Comparison of ENCODE assay signal across 8 mouse cellular contexts in the genomic region with DNA sequence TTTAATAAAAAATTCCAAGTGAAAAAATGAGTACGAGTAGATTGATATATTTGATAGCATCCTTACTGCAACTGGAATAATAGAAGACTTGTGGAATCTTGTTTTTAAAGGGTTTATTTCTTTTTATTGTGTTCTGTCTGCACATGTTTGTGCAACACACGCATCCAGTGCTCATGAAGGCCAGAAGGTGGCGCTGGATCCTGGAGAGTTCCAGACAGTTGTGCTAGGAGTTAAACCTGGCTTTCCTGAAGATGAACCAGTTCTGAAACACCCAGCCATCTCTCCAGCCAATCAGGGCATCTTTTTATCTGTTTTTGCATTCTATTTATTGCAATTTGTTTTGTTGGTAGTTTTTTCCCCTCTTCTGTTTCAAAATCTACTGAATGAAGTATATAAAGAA. TPM values are rescaled to one million over a fixed set of nuclear protein-coding genes. Genes with fewer than 3 reads are reported as not detected.
A peak's percentile ranks its signal among the peaks of the same experiment; 100 is the strongest.
DNase-seq lines count a peak whose midpoint lies in the region; ATAC-seq and TF ChIP-seq lines count a peak whose summit lies in the region.

No protein-coding gene starts in this region.

- peaks cover 17% of the 10 kb centered on the region for H3K4me1 ChIP-seq in G1E (ENCODE audit: insufficient read depth, low read depth, low read length)

- no peaks in the 10 kb centered on the region for H3K27me3 ChIP-seq in G1E (ENCODE audit: insufficient read depth, low read length)

- DNase-seq in left cerebral cortex, adult 18-20 months (ENCODE audit: low spot score in 2 of 2) = peak; percentile 36 to 56
- no peak for DNase-seq in left cerebral cortex, adult 8-10 months (ENCODE audit: low spot score in 2 of 2)
- no peak for DNase-seq in G1E (ENCODE audit: low spot score)
- peak; percentile 65 for DNase-seq in brain, embryonic 14.5 days (ENCODE audit: low read depth)
- peak; percentile 17 to 38 for DNase-seq in frontal cortex, postnatal 25 days (ENCODE audit: low spot score in 2 of 2)
- DNase-seq in left cerebral cortex, postnatal 4 days = peak; percentile 63
- DNase-seq in retina, adult 2 months (ENCODE audit: low read depth, low spot score) = peak; percentile 18
- no peak for DNase-seq in yolk sac, embryonic 10.5 days (ENCODE audit: low spot score)

- no peak overlapping the region for H3K4me3 ChIP-seq in G1E (ENCODE audit: low read depth, low read length)

- no peak for TF ChIP-seq POLR2A in brain, embryonic 14.5 days (IDR thresholded peaks at IDR 0.05; ENCODE audit: borderline replicate concordance, extremely low read depth, insufficient read depth, insufficient read length, poor library complexity, severe bottlenecking)

- no peak for ATAC-seq in G1E (ENCODE audit: extremely low read depth, insufficient number of reproducible peaks, low FRiP score, poor library complexity, severe bottlenecking)

- H3K9me3 ChIP-seq in G1E (replicated peaks) = no peaks in the 10 kb centered on the region

- intact Hi-C loops in left cerebral cortex, postnatal 4 days (cut with DNase I) = no loop called here

- TF ChIP-seq CTCF in G1E (IDR thresholded peaks at IDR 0.05; ENCODE audit: low read depth, low read length) = peak; percentile 42; the same call in 1 of the 2 replicates
- peak; percentile 61; the same call in 1 of the 2 replicates for TF ChIP-seq CTCF in brain, embryonic 14.5 days (IDR thresholded peaks at IDR 0.05; ENCODE audit: borderline replicate concordance, extremely low read depth, insufficient read depth, insufficient read length)

- peaks cover 18% of the 10 kb centered on the region for H3K36me3 ChIP-seq in G1E (replicated peaks)

RNA-seq across cellular contexts. Expression of a gene that starts 22.4 kb away (rescaled TPM):
- 10 to 100 TPM; 78.6 to 81.6 TPM for total RNA-seq in left cerebral cortex, adult 18-20 months (2021)
- total RNA-seq in left cerebral cortex, adult 8-10 months (2022) = 10 to 100 TPM; 69.0 to 89.4 (median 83.1) TPM
- total RNA-seq in G1E (2014; fragmentation: Nextera tagmentation) (30.6 and 35.7 TPM in 2 replicates), G1E (2017) (13.2 and 13.4 TPM in 2 replicates)
- 2.9 and 3.5 TPM in 2 replicates for polyA plus RNA-seq in G1E (2012)
- polyA plus RNA-seq in brain, embryonic 14.5 days (2012; rRNA removed) = 53.2 and 56.2 TPM in 2 replicates
- 100 to 1,000 TPM in 1 of 2 experiments, 10 to 100 TPM in 1; 96.2 to 106 TPM for total RNA-seq in left cerebral cortex, postnatal 4 days (2021)

RNA-seq across cellular contexts. Expression of a gene that starts 22.6 kb away (rescaled TPM):
- total RNA-seq in left cerebral cortex, adult 18-20 months (2021) = 10 to 100 TPM in 1 of 2 experiments, 1 to 10 TPM in 1; 9.4 to 11.7 TPM
- 10 to 100 TPM in 2 of 4 experiments, 1 to 10 TPM in 2; 9.3 to 11.6 (median 10.5) TPM for total RNA-seq in left cerebral cortex, adult 8-10 months (2022)
- 28.3 and 34.5 TPM in 2 replicates for total RNA-seq in G1E (2014; fragmentation: Nextera tagmentation)
- total RNA-seq in G1E (2017) = 7.4 and 7.5 TPM in 2 replicates
- 1.1 and 1.4 TPM in 2 replicates for polyA plus RNA-seq in G1E (2012)
- polyA plus RNA-seq in brain, embryonic 14.5 days (2012; rRNA removed) = 2.9 and 5.4 TPM in 2 replicates
- total RNA-seq in left cerebral cortex, postnatal 4 days (2021) = 1 to 10 TPM; 5.5 to 5.8 TPM

Comparison
In these comparisons a context has a peak if more than half of its experiments do, and no peak if none do; other contexts are left out.
1. DNase-seq: peak in left cerebral cortex, adult 18-20 months (2 of 2), brain, embryonic 14.5 days (single experiment), frontal cortex, postnatal 25 days (2 of 2), left cerebral cortex, postnatal 4 days (single experiment) and retina, adult 2 months (single experiment); none in left cerebral cortex, adult 8-10 months (0 of 2), G1E (single experiment) and yolk sac, embryonic 10.5 days (single experiment).